Mouse (Mus musculus) adrenal gland, adult 2 months (tissue): ENCODE data around the gene Trim59. TPM values are rescaled to one million over a fixed set of nuclear protein-coding genes. Genes with fewer than 3 reads are reported as not detected.
"Not testable (repeated sequence)": the region's sequence is repeated elsewhere in the genome, so short reads cannot be mapped to it uniquely, and the experiment has no call there.

ENCODE experiments used
- DNase-seq: peaks from one replicate; pipeline ENCODE4 v3.0.0; 2021
- long read RNA-seq: library from polyadenylated mRNA; stranded (forward); transcript quantifications from one replicate; pipeline ENCODE4 v2.0.0, GENCODE M21; 2021
- polyA plus RNA-seq: library from polyadenylated mRNA; depleted of rRNA; stranded (reverse); fragments of >200 nt; gene quantifications from 2 replicates; pipeline ENCODE4 v1.2.3, GENCODE M21; 2012; rRNA removed
- total RNA-seq, 2 experiments: library from RNA; stranded (reverse); gene quantifications; 2 replicates each; pipeline ENCODE4 v1.2.3; 2021

The Trim59 gene
- 1 to 10 TPM; 5.4 to 6.7 TPM for total RNA-seq
- polyA plus RNA-seq = 0.78 and 0.97 TPM in 2 replicates
- long read RNA-seq = 0 reads

DNA sequence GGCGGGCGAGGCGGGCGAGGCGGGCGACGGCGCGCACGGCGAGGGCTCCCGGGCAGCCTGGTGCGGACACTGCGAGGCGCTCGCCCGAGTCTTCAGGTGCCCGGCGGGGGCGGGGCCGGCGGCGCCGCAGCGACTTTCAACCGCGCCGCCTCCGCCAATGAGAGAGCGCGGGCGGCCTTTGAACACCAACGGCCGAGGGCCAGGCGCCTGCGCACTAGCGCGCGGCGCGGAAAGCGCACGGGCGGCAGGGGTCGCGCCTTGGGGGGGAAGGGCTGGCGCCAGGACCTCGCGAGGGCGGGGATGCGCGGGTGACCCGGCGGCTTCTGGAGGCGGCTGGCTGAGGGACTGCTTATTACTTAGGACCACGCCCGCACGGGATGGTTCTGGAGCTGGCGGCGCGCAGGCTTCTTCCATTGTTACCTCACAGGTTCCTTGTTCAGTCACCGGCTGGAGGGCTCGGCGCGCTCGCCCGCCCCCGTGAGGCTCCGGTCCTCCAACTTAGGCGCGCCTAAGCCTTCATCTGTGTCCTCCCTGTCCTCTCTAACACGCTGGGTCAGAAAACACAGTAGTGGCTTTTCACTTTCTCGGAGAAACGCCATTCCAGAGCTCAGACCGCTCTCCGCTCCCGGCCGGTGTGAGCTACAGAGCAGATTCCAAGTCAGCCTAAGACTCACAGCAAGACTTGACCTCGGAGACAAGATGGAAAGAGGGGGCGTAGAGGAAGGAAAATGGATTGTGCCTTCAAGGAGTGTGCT, at the start of gene Trim59:
Gene Trim59 (minus strand): TSS at position 111 of the 755 bp plus-strand sequence.
- DNase-seq = peak; percentile 95

GRCm38 (mm10) chr3:69064005-69064404, 19.4 kb upstream of the Trim59 start:
- DNase-seq = no peak

DNA sequence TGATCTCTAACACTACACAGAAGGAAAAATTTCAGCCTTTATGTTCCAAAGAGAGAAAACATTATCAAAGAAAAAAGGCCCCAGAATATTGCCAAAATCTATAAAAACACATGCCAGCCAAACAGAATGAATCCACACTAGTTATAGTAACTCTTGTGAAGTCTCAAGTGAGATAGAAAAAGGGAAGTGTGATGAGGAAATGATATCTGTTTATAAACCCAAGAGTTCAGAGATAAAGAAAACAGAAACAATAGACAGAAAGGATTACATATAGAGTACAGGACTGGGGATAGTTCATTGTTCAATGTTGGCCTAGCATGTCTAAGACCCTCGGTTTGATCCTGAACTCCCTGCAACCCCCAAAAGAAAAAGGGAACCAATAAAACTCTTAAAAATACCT, 18.2 kb upstream of the Trim59 start:
- DNase-seq = no peak

GRCm38 (mm10) chr3:69060672-69061071, 16.1 kb upstream of the Trim59 start:
- DNase-seq = no peak

DNA sequence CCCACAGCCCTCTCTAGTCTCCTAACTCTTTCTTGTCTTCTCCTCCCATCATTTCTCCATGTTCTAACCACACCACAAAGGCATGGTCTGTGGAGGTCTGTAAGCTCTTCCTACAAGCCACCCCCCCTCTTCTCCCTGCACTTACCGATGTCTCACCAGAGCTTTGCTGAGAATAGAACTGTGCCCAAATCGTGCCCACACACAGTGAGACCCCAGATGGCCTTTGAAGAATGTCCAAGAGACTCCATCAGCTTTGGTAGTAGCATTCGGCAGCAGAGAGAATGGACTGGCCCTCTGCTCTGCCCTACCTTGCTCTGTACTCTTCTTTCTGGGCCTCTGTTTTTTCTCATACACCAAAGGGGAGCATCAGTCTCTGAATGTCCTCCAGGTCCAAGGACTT, 11.3 kb upstream of the Trim59 start:
- DNase-seq = no peak

GRCm38 (mm10) chr3:69054760-69055432, 10.3 kb upstream of the Trim59 start:
- no peak for DNase-seq

GRCm38 (mm10) chr3:69051894-69052293, 7.3 kb upstream of the Trim59 start:
- no peak for DNase-seq

GRCm38 (mm10) chr3:69049011-69049410, 4.5 kb upstream of the Trim59 start:
- DNase-seq = no peak

DNA sequence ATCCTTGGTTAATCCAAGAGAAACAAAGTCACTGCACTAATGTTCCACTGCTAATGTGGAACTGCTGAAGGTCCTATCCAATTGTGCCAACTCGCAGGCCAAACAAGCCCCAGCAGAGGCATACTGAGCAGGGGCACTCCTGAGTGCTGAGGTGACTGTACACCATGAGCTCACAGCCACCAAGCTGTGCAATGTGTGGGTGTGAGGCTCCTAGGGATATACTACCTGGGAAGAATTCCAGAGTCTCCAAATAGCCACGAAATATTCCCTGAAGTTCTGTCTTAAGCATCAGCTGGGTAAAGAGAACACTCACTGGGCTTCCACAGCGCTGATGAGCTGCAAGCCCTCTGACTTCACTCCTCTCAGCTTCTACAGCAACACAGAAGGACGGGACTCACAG, 3.1 kb upstream of the Trim59 start:
- no peak for DNase-seq

DNA sequence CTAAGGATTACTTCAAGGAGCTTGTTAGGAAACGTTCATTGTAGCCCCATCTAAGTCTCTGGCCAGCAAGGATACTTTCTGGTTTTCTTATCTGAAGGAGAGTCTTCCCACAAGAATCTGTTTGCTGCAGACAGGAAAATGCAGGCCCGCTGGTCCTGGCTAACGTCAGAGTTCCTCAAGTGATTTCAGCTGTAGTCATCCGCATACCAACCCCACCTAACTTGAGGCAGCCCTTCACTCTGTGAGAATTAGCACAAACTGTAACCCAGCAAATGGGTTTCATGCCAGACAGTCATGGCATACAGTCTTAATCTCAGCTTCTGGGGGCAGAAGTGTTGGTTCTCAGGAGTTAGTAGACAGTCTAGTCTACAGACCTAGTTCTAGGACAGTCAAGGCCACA, 2.0 kb upstream of the Trim59 start:
- no peak for DNase-seq

DNA sequence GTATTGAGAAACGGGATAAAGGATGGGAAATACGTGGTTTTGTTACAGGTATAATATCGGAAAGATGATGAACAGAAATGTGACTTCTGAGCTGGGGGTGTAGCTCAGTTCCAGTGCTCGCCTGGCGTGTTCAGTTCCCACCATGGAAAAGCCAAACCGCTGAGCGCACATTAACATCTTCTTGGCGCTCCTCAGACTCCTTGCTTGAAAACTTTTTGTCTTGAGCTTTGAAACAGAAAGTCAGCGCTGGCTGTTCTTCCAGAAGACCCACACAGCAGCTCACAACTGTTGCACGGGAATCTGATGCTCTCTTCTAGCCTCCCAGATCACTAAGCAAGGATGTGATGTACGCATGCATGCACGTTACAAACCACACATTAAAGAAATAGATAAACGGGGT, 1.2 kb upstream of the Trim59 start:
- DNase-seq = no peak

- DNase-seq = no peak
These were observed 797 bp upstream of the Trim59 start for GRCm38 (mm10) chr3:69045400-69045703.

- DNase-seq = no peak
These were observed 376 bp downstream of the Trim59 start for GRCm38 (mm10) chr3:69044167-69044591.

GRCm38 (mm10) chr3:69041298-69041697, 3.3 kb downstream of the Trim59 start:
- DNase-seq = no peak

GRCm38 (mm10) chr3:69040105-69040504, 4.5 kb downstream of the Trim59 start:
- no peak for DNase-seq

GRCm38 (mm10) chr3:69026133-69026783, 18.3 kb downstream of the Trim59 start:
- no peak for DNase-seq

DNA sequence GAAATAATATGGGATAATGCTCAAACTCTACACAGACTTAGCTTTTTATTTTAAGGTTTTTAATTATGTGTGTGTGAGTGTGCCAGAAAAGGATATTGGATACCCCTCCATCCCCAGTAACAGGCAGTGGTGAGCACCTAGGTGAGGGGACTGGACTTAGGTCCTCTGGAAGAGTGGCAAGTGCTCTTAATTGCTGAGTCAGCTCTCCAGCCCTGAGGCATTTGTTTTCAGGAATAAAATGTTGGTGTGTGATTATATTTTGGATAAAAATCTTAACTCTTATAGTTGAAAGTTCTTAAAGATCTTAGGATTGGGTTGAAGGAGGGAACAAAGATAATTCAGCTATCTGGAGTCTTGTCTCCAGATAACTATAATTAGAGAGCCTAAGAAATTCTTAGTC, 23.8 kb downstream of the Trim59 start:
- no peak for DNase-seq

DNA sequence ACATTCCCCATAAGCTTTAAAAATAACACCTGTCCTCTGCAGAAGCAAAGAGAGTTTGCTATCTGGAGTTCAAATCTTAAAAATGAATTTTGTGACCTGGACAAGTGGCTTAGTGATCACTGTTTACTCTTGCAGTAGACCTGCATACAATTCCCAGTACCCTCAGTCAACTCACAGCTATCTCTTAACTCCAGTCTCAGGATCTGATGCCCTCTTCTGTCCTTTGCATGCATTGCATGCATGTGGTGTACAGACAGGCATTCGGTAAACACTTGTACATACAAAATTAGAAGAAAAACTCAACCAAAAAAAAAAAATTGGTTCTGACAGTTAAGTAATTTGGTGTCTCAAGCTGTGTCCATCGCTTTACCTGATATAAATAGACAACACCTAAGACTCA, 24.3 kb downstream of the Trim59 start:
- no peak for DNase-seq

DNA sequence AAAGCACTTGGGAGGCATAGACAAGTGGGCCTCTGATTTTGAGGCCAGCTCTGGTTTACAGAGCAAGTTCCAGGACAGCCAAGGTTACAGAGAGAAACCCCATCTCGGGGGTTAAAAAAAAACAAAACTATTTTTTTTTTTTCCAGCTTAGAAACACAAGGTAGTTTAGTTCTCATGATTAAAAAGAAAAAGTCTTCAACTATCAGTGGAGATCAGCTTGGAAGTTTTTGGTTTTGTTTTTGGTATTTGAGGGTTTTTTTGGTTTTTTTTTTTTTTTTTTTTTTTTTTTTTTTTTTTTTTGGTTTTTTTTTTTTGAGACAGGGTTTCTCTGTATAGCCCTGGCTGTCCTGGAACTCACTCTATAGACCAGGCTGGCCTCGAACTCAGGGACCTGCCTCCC, 25.9 kb downstream of the Trim59 start:
- not testable (repeated sequence) for DNase-seq

DNA sequence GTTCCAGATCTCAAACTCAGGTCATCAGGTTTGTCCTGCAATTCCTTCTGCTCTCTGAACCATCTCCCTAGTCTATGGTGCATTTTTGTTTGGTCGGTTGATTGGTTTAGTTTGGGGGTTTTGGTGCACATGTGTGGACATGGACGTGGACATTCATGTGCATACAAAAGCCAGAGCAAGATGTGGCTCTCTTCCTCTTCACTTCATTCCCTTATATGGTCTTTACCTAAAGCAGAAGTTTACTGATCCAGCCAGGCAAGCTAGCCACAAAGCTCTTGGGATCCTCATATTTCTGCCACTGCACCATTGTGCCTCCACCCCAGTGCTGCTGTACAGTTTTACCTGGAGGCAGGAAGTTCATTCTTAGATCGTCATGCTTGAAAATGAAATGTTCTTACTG, 27.4 kb downstream of the Trim59 start:
- DNase-seq = no peak

DNA sequence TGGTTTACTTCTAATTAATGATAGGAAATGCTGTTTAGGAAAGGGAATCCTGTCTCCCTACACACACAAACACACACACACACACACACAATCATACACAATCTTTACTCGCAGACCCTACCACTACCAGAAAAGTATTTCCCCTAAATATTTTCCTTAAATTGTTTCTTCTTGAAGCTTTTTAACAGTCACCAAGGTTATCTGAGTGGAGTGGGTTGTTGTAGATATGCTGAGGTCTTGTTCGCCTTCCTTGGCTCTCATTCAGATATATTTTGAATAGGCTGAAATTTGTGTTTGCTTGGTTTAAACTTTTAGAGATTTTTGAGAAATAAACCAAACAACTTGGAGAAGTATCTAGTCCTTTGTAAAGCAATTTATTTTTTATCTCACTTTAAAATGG, 35.7 kb downstream of the Trim59 start:
- no peak for DNase-seq

DNA sequence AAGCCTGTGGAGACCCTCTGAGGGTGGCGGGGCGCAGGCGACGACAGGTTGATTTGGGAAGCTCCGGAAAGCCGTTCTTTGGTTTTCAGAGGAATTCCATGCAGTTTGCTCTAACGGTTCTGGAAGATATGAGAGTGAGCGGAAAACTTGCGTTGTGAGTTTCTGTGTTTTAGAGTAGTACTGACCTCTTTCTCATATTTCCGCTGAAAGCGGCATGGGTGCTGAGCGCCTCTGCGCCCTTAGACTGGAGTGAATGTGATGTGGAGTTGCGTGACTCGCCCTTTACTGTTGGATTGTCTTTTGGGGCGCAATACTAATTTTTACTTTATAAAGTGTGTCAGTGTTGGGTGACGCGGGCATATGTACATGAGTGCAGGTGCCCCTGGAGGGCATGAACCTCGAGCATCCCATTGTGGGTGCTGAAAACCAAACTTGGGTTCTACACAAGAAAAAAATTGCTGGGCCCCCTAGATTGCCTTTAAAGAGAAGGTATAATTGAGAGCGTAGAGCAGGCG, 38.3 kb downstream of the Trim59 start:
- peak; percentile 55 for DNase-seq
